Mouse (Mus musculus): ENCODE results near the gene Tmem266.

The Tmem266 gene

GRCm38 (mm10) chr9:55329401-55329800 is 2.7 kb downstream of the Tmem266 start:
- no peak for DNase-seq (ENCODE audit: low read depth in 2 of 2, low spot score in 2 of 2)

DNA sequence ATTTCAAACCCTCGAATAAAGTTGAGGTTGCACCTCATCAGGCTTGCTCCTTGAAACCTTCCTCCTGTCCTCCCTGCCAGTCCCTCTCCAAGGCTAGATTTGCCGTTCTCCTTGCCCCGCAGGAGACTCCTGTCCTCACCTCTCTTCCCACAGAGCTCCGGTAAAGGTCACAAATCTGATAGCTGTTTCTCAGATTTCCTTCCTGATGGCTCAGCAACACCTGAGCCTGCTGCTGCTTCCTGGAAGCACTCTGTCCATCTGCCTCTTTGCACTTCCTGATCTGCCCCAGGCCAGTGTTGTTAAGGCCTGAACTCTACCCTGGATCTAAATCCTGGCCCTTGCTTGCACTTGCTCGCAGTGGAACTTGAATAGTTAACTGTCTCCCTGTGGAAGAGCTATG is 5.8 kb downstream of the Tmem266 start:
- DNase-seq (ENCODE audit: low read depth in 2 of 2, low spot score in 2 of 2) = no peak

- no peak for DNase-seq (ENCODE audit: low read depth in 2 of 2, low spot score in 2 of 2)
These were observed 6.2 kb downstream of the Tmem266 start for GRCm38 (mm10) chr9:55332949-55333348.

DNA sequence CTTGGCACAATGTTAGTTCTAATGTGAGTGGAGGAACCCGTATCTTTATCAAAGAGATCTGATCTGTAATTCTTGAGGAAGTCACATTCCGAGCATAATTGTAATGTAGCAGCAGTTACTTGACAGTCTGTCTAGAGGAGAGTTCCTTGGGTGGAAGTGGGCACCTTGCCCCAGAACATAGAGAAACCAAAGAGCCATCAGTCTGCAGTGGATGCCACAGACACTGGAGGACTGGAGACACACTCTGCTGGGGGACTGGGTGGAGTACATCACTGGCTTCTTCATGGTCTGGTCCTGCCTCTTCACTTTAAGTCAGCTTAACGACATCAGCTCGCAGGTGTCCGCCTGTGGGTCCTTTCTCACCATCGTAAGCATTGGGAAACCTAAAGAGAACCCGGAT is 17.5 kb downstream of the Tmem266 start:
- DNase-seq (ENCODE audit: low read depth in 2 of 2, low spot score in 2 of 2) = no peak

GRCm38 (mm10) chr9:55345332-55345731 is 18.6 kb downstream of the Tmem266 start:
- no peak for DNase-seq (ENCODE audit: low read depth in 2 of 2, low spot score in 2 of 2)

- no peak for DNase-seq (ENCODE audit: low read depth in 2 of 2, low spot score in 2 of 2)
These were observed 22.0 kb downstream of the Tmem266 start for GRCm38 (mm10) chr9:55348664-55349063.

DNA sequence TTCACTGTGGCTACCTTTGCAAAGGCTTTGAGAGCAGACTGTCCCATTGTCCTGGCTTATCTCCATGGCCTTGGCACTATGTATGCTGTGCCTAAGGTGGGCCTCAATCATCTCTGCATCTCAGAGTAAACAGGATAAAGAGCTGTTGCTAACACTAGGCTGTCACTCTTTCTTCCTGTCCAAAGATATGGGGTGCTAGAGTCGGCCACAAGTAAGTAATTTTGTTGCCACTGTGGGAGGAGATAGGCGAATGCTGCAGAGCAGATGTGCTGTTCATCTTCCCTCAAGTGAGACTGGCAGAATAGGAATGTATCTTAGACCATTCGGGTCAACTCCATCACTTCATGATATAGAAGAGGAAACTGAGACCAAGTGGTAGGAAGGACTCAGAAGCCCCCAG is 28.0 kb downstream of the Tmem266 start:
- DNase-seq (ENCODE audit: low read depth in 2 of 2, low spot score in 2 of 2) = no peak

DNA sequence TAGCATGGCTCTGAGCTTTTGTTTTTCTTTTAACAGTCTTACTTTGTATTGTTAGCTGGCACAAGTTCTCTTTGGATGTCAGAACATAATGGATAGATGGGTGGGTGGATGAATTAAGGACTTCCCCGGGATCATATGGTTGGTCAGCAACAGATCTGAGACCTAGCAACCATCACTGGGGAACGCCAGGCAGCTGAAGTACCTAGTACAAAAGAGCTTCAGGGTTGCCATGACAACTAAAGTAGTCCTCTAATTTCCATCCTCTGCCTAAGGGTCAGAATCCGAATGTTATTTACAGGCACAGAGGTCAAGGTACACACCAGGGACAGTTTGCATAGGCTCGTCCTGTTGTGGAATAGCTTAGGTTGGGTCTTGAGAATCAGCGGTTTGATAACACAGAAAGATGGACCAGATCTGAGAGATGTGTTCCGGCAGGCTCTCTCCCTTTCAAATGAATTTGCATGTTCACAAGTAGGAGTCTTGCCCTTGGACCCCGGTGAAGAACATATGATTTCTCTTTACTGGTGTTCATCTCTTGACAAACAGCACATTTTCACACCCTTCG is 28.6 kb downstream of the Tmem266 start:
- no peak for DNase-seq (ENCODE audit: low read depth in 2 of 2, low spot score in 2 of 2)

DNA sequence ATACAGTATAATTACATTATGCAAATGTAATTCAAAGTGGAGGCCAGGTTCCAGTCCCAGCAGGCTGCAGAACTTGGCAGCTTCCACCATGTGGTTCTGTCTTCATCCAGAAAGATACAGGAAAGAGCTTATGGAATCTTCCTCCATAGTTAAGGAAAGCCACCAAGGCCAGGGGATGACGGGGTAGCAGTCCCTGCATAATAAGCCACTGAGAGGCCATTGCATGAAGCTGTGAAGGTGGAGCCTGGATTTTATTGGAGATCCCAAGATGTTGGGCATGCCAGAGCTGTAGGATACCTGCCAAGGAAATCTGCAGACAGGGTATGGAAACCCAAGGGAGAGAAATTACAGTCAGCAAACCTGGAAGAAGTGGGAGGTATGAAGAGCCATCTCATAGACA is 30.5 kb downstream of the Tmem266 start:
- DNase-seq (ENCODE audit: low read depth in 2 of 2, low spot score in 2 of 2) = no peak

DNA sequence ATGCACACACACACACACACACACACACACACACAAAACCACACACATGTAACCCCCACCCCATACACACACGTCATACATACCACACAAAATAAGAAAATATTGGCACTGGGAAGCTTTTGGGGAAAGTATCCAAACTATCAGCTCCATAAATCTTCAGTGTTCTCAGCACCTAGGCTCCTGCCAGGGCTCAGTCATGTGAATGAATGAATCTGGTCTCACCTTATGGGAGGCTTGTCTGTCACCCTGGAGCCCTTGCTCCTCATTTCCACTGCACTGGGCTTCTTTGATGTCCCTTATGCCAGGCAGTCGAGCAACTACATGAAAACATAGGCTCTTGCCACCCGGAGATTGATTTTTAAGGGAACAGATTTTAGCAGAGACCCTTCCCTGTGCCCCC is 33.7 kb downstream of the Tmem266 start:
- no peak for DNase-seq (ENCODE audit: low read depth in 2 of 2, low spot score in 2 of 2)

GRCm38 (mm10) chr9:55360861-55361260 is 34.1 kb downstream of the Tmem266 start:
- no peak for DNase-seq (ENCODE audit: low read depth in 2 of 2, low spot score in 2 of 2)

GRCm38 (mm10) chr9:55361969-55362368 is 35.3 kb downstream of the Tmem266 start:
- DNase-seq (ENCODE audit: low read depth in 2 of 2, low spot score in 2 of 2) = no peak

GRCm38 (mm10) chr9:55363707-55364106 is 37.0 kb downstream of the Tmem266 start:
- DNase-seq (ENCODE audit: low read depth in 2 of 2, low spot score in 2 of 2) = no peak

DNA sequence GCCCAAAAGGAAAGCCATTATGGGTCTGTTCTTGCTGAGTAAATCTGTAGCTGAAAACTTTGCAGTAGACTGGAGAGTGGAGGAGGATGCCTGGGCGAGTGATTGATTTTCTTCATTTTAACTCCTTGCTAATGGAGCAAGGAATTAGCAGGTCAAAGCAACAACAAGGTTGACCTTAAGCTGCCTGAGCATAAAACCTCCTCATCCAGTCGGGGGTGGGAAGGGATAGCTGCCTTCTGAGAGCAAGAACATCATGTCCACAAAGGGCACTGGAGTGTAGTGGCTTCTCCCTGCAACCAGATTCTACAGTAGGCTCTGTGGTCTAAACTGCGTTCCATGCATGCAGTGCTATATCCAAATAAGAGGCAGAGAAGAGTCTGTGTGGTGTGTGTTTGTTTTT is 41.3 kb downstream of the Tmem266 start:
- DNase-seq (ENCODE audit: low read depth in 2 of 2, low spot score in 2 of 2) = no peak

DNA sequence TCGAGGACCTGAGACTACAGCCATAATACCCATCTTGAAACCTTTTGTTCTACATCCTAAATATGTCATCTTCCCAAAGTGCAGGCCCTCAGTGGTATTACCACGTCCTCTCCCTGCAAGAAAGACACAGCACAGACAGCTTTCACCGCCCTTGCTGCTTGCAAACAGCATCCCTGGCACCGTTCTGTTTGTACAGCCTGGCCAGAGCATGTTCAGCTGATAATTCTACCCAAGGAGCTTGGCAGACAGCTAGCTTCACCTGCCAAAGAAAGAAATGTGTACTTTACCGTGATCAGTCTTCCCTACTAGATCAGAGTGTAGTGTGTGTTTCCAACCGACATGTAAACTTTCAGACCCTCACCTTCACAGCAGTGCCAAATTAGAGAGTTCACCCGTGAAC is 45.2 kb downstream of the Tmem266 start:
- DNase-seq (ENCODE audit: low read depth in 2 of 2, low spot score in 2 of 2) = no peak

- no peak for DNase-seq (ENCODE audit: low read depth in 2 of 2, low spot score in 2 of 2)
These were observed 51.0 kb downstream of the Tmem266 start for GRCm38 (mm10) chr9:55377603-55378250.

- no peak for DNase-seq (ENCODE audit: low read depth in 2 of 2, low spot score in 2 of 2)
These were observed 54.7 kb downstream of the Tmem266 start for GRCm38 (mm10) chr9:55381456-55381855.

- peak; percentile 13 to 41 for DNase-seq (ENCODE audit: low read depth in 2 of 2, low spot score in 2 of 2)
These were observed 55.7 kb downstream of the Tmem266 start for GRCm38 (mm10) chr9:55382441-55382840.

GRCm38 (mm10) chr9:55386117-55386516 is 59.4 kb downstream of the Tmem266 start:
- no peak for DNase-seq (ENCODE audit: low read depth in 2 of 2, low spot score in 2 of 2)

DNA sequence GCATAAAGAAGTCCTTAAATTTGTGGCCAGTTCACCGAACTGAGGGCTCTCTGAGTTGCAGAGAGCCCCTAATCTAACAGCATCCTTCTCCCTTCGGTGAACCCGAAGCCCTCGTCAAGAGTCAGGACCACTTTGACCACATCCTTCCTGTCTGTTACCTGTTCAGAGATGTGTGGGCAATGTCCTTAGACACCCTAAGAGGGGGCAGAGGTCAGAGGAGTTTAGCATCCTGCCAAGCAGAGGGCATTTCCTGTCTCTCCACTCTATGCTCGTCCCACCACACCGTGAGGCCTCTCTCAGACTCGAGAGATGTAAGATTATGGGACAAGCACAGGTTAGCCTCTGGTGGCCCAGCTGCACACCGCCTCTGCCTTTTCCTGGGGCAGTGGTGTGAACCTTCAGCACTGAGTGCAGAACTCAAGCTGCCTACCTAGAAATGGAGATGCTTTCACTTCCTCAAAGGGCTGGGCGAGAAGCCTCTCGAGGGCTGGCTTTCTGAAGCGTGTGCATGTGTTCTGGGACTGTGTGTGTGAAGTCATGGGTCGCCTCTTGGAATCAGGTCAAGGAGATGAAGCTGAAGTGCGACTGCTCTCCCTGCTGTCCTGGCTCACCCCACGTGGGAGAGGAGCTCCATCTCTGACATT is 61.3 kb downstream of the Tmem266 start:
- DNase-seq (ENCODE audit: low read depth in 2 of 2, low spot score in 2 of 2) = peak; percentile 25 to 36

DNA sequence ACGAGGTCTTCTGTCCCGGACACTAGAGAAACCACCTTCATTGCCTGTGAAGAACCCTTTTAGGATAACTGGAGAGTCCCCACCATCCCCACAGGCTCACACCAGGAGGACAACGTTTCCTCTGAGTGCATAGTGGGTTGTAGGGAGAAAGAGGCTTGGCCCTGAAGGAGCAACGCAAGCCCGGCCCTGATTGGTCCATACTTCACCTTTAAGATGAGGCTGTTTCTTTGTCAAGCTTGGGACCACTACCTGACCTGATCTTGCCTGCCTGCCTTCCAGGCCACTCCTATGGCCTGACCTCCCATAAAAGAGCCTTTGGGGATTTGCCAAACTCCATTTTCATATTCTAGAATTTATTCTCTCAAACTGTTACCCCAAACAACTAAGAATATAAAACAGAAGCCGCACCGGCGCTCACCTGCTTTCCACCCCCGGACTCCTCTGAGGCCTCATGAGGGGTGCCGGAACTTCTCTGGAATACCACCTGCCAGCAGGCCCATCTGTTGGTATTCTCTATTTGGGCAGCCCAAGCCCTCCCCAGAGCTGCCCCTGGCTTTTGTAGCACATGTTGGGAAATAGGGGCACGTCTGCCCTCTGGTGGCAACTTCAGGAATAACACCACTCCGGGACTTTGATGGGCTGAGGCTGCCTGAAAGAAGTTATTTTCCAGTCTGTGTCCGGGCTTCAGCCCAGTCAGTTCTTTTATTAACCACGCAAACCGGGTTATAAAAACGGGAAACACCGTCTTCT is 65.4 kb downstream of the Tmem266 start:
- DNase-seq (ENCODE audit: low read depth in 2 of 2, low spot score in 2 of 2) = peak; percentile 65 to 67

GRCm38 (mm10) chr9:55395650-55396049 is 68.9 kb downstream of the Tmem266 start:
- no peak for DNase-seq (ENCODE audit: low read depth in 2 of 2, low spot score in 2 of 2)
